Mouse (Mus musculus) midbrain, embryonic 14.5 days (tissue): ENCODE data around the gene Ifitm7. TPM values are rescaled to one million over a fixed set of nuclear protein-coding genes. Genes with fewer than 3 reads are reported as not detected.

Experiments used
- ATAC-seq: fragments of 200-750 bp; cut with Nextera tagmentation; 2 replicates; pipeline ENCODE4 v1.8.0; 2017; ENCODE audit warnings: moderate number of reproducible peaks, moderate library complexity; ENCODE audit not compliant: low FRiP score, low TSS enrichment
- DNase-seq: peaks from one replicate; pipeline ENCODE4 v3.0.0-alpha.2; 2015
- H3K27ac ChIP-seq: fragments of 300-500 bp; sonication (generic); replicated peaks from 2 replicates; pipeline ENCODE4 v1.5.1; 2014; ENCODE audit warnings: mild to moderate bottlenecking, low read depth, low read length, moderate library complexity
- H3K27me3 ChIP-seq: fragments of 300-500 bp; sonication (generic); 2 replicates; pipeline ENCODE4 v1.6.1; 2014; ENCODE audit warnings: low read length, control low read depth, mixed read lengths; ENCODE audit not compliant: control insufficient read depth, insufficient read depth
- H3K36me3 ChIP-seq: fragments of 300-500 bp; sonication (generic); 2 replicates; pipeline ENCODE4 v1.6.1; 2014; ENCODE audit warnings: low read length, control low read depth; ENCODE audit not compliant: control insufficient read depth, insufficient read depth
- H3K4me1 ChIP-seq: fragments of 300-500 bp; sonication (generic); 2 replicates; pipeline ENCODE4 v1.6.1; 2014; ENCODE audit warnings: mild to moderate bottlenecking, antibody characterized with exemption, low read length, control low read depth; ENCODE audit not compliant: control insufficient read depth, insufficient read depth
- H3K4me2 ChIP-seq: fragments of 300-500 bp; sonication (generic); 2 replicates; pipeline ENCODE4 v1.6.1; 2014; ENCODE audit warnings: mild to moderate bottlenecking, low read length, moderate library complexity
- H3K4me3 ChIP-seq: fragments of 300-500 bp; sonication (generic); replicated peaks from 2 replicates; pipeline ENCODE4 v1.5.1; 2014; ENCODE audit warnings: low read depth, low read length
- H3K9ac ChIP-seq: fragments of 300-500 bp; sonication (generic); replicated peaks from 2 replicates; pipeline ENCODE4 v1.6.1; 2014; ENCODE audit warnings: mild to moderate bottlenecking, low read length, moderate library complexity
- H3K9me3 ChIP-seq: fragments of 300-500 bp; sonication (generic); 2 replicates; pipeline ENCODE4 v1.6.1; 2016; ENCODE audit warnings: low read length, control low read depth, mixed read lengths; ENCODE audit not compliant: control insufficient read depth
- WGBS: fragments of 180-500 bp; shearing (Covaris S2); extraction: QIAGEN DNeasy Blood & Tissue Kit; methylation state at CpG from one replicate; pipeline ENCODE4 v1.1.7; 2014; 5-methylcytosine and 5-hydroxymethylcytosine counted together
- polyA plus RNA-seq: library from polyadenylated mRNA; unstranded; fragments of >200 nt; fragmentation: Nextera tagmentation; extraction: Ambion mirVana; gene quantifications from 2 replicates; pipeline ENCODE4 v1.2.1, GENCODE M21; 2014

Ifitm7 gene
- polyA plus RNA-seq, 1 experiment from 2014 or later: 1.8 TPM

DNA sequence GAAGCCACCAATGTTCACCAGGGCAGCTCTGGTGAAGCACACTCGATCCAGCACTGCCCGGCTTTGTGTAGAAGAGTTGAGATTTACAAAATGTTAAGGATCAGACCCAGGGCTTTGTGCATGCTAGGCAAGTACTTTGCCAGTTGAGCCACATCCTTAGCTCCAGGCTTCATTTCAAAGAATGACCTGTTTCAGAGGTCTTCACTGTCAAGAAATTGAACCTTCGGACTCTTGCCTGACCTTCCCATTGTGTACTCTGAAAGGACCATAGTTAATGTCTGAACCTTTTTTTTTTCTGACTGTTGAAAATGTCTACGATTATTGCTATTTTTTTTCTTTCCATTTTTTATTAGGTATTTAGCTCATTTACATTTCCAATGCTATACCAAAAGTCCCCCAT is 23.3 kb upstream of the Ifitm7 start:
- no peaks in the 10 kb centered on the region for H3K9me3 ChIP-seq
- no peak for DNase-seq
- H3K4me3 ChIP-seq: no peak overlapping the region
- WGBS: 94% methylated on average over 4 of the region's 4 CpGs
- H3K27me3 ChIP-seq: no peaks in the 10 kb centered on the region
- no peak overlapping the region for H3K4me2 ChIP-seq
- H3K9ac ChIP-seq: no peak overlapping the region
- H3K36me3 ChIP-seq: 0 out of 2 replicates have a peak, but pooled peaks cover 3% of the 10 kb centered on the region
- no peaks in the 10 kb centered on the region for H3K4me1 ChIP-seq
- no peak overlapping the region for H3K27ac ChIP-seq
- no peak for ATAC-seq

DNA sequence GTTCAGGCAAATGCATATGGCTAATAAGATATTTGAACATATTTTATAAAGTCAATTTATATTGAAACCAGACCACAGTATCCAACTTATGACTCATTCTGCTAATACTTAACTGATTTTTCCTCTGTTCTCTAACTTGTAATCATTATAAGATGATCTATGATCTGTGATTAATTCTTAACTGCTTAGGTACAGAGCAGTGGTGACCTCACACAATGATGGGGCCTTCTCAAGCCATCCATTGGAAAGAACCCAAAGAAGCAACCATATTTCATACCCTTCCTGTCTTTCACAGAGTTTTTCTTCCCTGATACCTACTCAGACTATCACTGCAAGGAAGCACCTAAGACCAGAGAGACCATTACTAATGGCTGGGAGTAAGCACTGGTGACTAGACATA is 22.0 kb upstream of the Ifitm7 start:
- no peak overlapping the region for H3K4me2 ChIP-seq
- H3K9ac ChIP-seq: no peak overlapping the region
- DNase-seq: no peak
- no peak overlapping the region for H3K27ac ChIP-seq
- H3K4me1 ChIP-seq: no peaks in the 10 kb centered on the region
- no peaks in the 10 kb centered on the region for H3K27me3 ChIP-seq
- H3K9me3 ChIP-seq: no peaks in the 10 kb centered on the region
- no peak for ATAC-seq
- no peak overlapping the region for H3K4me3 ChIP-seq
- H3K36me3 ChIP-seq: 0 out of 2 replicates have a peak, but pooled peaks cover 3% of the 10 kb centered on the region

DNA sequence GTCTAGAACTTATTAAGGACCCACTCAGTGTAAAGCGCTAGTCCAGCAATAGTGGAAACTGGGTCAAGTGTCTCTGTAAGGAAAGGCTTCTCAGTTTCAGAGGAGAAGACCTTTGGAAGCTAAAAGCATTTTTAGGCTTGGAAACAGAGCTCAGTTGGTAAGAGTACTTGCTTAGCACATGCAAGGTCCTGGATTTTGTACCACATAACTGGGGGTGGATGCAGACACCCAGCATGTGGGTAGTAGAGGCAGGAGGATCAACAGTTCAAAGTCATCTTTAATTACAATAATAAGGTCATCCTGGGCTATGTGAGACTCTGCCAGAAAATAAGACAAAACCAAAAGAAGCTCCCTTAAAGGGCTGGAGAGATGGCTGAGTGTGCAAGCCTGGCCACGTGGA is 21.4 kb upstream of the Ifitm7 start:
- Histone ChIP-seq H3K36me3 (0 out of 2 replicates have a peak, but pooled peaks cover 3% of the 10 kb centered on the region), H3K9me3 (no peaks in the 10 kb centered on the region), H3K9ac (no peak overlapping the region), H3K27ac (no peak overlapping the region), H3K4me1 (no peaks in the 10 kb centered on the region), H3K4me3 (no peak overlapping the region), H3K27me3 (no peaks in the 10 kb centered on the region), H3K4me2 (no peak overlapping the region)
- WGBS: 71% methylated on average over 2 of the region's 2 CpGs
- DNase-seq (no peak), ATAC-seq (no peak)

DNA sequence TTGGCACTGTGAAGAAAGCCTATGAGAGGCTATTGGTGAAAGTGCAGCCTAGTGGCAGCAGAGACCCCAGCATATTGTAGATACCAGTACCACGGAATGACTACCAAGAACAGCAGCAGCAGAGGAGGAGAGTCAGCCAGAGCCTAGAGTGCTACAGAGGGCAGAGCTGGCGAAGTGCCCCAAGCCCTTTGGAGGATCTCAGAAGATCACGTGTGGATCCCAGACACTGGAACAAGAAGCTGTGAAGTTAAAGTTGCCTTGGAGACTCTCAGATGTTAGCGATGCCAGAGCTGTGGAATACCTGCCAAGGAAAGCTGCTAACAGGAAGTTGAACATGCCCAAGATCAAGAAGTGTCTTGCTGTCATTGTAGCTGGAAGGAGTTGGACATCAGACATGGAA is 18.6 kb upstream of the Ifitm7 start:
- Histone ChIP-seq H3K27ac (no peak overlapping the region), H3K9me3 (no peaks in the 10 kb centered on the region), H3K4me1 (no peaks in the 10 kb centered on the region), H3K4me2 (no peak overlapping the region), H3K36me3 (0 out of 2 replicates have a peak, but pooled peaks cover 3% of the 10 kb centered on the region), H3K9ac (no peak overlapping the region), H3K4me3 (no peak overlapping the region), H3K27me3 (no peaks in the 10 kb centered on the region)
- no peak for ATAC-seq
- DNase-seq: no peak
- 88% methylated on average over 4 of the region's 4 CpGs for WGBS

DNA sequence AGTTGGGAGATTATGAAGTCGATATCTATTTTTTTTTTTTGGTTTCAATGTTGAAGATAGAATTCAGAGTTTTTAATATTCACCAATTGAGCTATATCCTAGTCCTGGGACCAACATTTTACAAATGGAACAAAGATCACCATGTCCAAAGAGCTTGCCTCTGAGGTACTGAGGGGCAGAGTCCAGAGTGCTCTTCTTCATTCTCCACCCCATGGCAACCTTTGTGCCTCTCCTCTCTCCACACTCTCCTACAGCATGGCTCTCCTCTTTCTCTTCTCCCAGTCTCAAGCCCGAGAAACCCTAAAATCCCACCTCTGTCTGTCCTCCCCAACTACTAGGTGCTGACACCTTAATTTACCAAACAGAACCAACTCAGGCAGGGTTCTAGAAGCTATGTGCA is 18.0 kb upstream of the Ifitm7 start:
- Histone ChIP-seq H3K36me3 (0 out of 2 replicates have a peak, but pooled peaks cover 3% of the 10 kb centered on the region), H3K4me3 (no peak overlapping the region), H3K9me3 (no peaks in the 10 kb centered on the region), H3K4me2 (no peak overlapping the region), H3K9ac (no peak overlapping the region), H3K4me1 (no peaks in the 10 kb centered on the region), H3K27me3 (no peaks in the 10 kb centered on the region), H3K27ac (no peak overlapping the region)
- DNase-seq (no peak), ATAC-seq (no peak)
- WGBS: 89% methylated on average over 2 of the region's 2 CpGs

DNA sequence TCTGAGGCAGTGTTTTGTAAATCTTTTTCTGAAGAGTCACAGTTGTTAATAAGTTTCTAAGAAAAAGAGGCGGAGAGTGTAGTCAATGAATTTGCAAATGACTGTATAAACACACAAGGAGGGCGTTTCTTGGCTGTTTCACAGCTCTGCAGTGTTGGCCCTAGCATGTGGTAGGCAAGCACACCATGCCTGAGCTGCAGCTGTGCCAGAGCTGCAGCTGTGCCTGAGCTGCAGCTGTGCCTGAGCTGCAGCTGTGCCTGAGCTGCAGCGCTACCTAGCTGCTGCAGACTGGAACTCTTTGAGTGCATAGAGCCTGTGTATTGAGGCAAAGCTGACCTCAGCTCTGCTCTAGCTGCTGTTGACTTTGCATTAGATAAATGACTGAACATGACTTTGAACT is 17.5 kb upstream of the Ifitm7 start:
- no peak overlapping the region for H3K4me2 ChIP-seq
- no peak overlapping the region for H3K27ac ChIP-seq
- H3K27me3 ChIP-seq: no peaks in the 10 kb centered on the region
- H3K36me3 ChIP-seq: 0 out of 2 replicates have a peak, but pooled peaks cover 3% of the 10 kb centered on the region
- no peaks in the 10 kb centered on the region for H3K9me3 ChIP-seq
- H3K9ac ChIP-seq: no peak overlapping the region
- WGBS: 32% methylated on average over 3 of the region's 3 CpGs
- no peaks in the 10 kb centered on the region for H3K4me1 ChIP-seq
- no peak overlapping the region for H3K4me3 ChIP-seq
- DNase-seq (peak; percentile 33), ATAC-seq (no peak)

DNA sequence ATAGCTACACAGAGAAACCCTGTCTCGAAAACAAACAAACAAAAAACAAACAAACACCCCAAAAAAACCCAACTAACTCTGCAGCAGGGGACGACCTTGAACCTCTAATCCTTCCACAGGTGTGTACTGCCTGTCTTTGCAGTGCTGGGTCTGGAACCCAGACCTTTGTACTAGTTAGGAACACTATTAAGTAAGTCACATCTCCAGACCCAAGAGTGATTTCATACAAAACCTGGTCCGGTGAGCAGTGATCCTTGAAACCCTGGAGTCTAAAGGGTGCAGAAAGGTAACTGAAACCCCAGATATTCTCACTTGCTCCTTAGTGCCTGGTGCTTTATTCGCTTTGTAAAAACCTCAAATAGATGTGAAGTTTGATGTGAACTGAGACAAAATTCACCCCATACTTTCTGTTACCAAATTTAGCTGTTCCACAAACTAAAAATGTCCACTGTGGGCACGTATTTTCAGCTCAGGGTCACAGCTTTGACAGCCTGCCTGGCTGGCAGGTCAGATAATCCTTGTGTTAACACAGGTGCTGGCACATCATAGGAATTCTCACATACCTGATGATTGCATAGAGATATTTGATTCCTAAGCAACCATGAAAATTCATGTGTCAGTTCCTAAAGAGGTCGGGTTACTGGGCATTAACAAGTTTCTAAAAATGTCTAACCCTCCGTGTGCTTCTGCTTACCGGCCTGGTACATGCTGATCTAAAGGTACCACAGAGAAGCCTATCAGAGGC is 16.9 kb upstream of the Ifitm7 start:
- Histone ChIP-seq H3K4me1 (no peaks in the 10 kb centered on the region), H3K4me3 (no peak overlapping the region), H3K27ac (no peak overlapping the region), H3K27me3 (no peaks in the 10 kb centered on the region), H3K9ac (no peak overlapping the region), H3K9me3 (no peaks in the 10 kb centered on the region), H3K4me2 (no peak overlapping the region), H3K36me3 (no peaks in the 10 kb centered on the region)
- DNase-seq (no peak), ATAC-seq (no peak)
- 65% methylated on average over 8 of the region's 8 CpGs for WGBS

DNA sequence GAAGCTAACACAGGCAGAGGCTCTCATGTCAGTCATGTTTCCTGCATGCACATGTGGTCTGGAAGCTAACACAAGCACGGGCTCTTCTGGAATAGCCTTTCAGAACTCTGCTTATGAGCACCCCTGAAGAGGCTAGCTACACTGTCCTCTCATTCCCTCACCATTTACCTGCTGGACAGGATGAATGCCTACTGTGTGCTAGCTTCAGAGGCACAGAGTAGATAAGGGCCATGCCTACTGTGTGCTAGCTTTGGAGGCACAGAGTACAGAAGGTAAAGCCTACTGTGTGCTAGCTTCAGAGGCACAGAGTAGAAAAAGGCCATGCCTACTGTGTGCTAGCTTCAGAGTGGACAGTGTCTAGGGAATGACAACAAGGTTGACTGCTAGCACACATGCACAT is 7.8 kb upstream of the Ifitm7 start:
- Histone ChIP-seq H3K4me2 (no peak overlapping the region), H3K36me3 (peaks cover 5% of the 10 kb centered on the region; the same call in 1 of the 2 replicates), H3K27me3 (no peaks in the 10 kb centered on the region), H3K27ac (no peak overlapping the region), H3K9ac (no peak overlapping the region), H3K9me3 (no peaks in the 10 kb centered on the region), H3K4me3 (no peak overlapping the region), H3K4me1 (no peaks in the 10 kb centered on the region)
- ATAC-seq (no peak), DNase-seq (no peak)
- 80% methylated on average over 1 of the region's 1 CpGs for WGBS

DNA sequence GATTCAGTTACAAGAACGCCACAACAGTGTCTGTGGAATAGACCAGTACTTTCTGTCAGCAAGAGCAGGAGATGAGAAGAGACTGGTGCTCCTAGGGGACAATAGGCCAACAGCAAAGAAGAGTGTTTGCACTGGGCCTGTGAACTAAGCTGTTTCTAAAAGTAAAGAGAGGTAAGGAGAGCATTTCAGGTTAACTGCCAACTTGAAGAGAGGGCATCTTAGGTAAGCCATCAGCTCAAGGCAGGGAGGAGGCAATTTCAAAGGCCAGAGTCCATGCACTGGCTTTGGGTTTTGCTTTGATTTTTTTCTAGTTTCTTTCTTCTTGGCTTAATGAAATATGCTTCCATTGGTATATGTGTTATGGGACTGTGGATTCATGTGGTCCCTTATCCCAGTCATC is 7.4 kb upstream of the Ifitm7 start:
- Histone ChIP-seq H3K4me1 (no peaks in the 10 kb centered on the region; the same call in 1 of the 2 replicates), H3K36me3 (peaks cover 5% of the 10 kb centered on the region; the same call in 1 of the 2 replicates), H3K9me3 (no peaks in the 10 kb centered on the region), H3K9ac (no peak overlapping the region), H3K27me3 (no peaks in the 10 kb centered on the region), H3K4me2 (no peak overlapping the region), H3K27ac (no peak overlapping the region), H3K4me3 (no peak overlapping the region)
- 86% methylated on average over 1 of the region's 1 CpGs for WGBS
- ATAC-seq: no peak
- DNase-seq: no peak
